In genomic region chr6:95902551-95902950, GRCm38 (mm10) we compare ENCODE assay signal across 28 mouse cellular contexts.
"Had no signal": no experiment of that assay in that cellular context is flagged by ENCODE, and none has a peak within 500 bp of the region (broad histone marks: within the 10 kb centered on the region; RNA-seq: fewer than 3 reads in every experiment).

No protein-coding gene starts in this region.

- H3K9me3 ChIP-seq: embryonic facial prominence, embryonic 10.5 days; embryonic facial prominence, embryonic 12.5 days; embryonic facial prominence, embryonic 13.5 days; embryonic facial prominence, embryonic 15.5 days; forebrain, embryonic 12.5 days; forebrain, embryonic 15.5 days had no signal

- H3K9ac ChIP-seq: embryonic facial prominence, embryonic 12.5 days; embryonic facial prominence, embryonic 13.5 days; embryonic facial prominence, embryonic 15.5 days; forebrain, embryonic 12.5 days; forebrain, embryonic 13.5 days; forebrain, embryonic 15.5 days; forebrain, postnatal 0 days had no signal

- ATAC-seq: forebrain, embryonic 13.5 days; forebrain, embryonic 14.5 days; forebrain, embryonic 15.5 days; forebrain, embryonic 16.5 days; forebrain, postnatal 0 days had no signal

- H3K27me3 ChIP-seq: embryonic facial prominence, embryonic 12.5 days; embryonic facial prominence, embryonic 13.5 days; embryonic facial prominence, embryonic 15.5 days; forebrain, embryonic 12.5 days; forebrain, embryonic 13.5 days; forebrain, embryonic 15.5 days had no signal

- H3K4me1 ChIP-seq: embryonic facial prominence, embryonic 10.5 days; embryonic facial prominence, embryonic 12.5 days; embryonic facial prominence, embryonic 13.5 days; embryonic facial prominence, embryonic 15.5 days; forebrain, embryonic 13.5 days; forebrain, embryonic 15.5 days had no signal

- H3K4me2 ChIP-seq: embryonic facial prominence, embryonic 12.5 days; embryonic facial prominence, embryonic 13.5 days; embryonic facial prominence, embryonic 15.5 days; forebrain, embryonic 12.5 days; forebrain, embryonic 13.5 days; forebrain, embryonic 15.5 days had no signal

- H3K4me3 ChIP-seq: embryonic facial prominence, embryonic 10.5 days; embryonic facial prominence, embryonic 12.5 days; embryonic facial prominence, embryonic 13.5 days; embryonic facial prominence, embryonic 15.5 days; erythroblast, embryonic 14.5 days; forebrain, embryonic 10.5 days; forebrain, embryonic 12.5 days; forebrain, embryonic 13.5 days; forebrain, embryonic 15.5 days; gastrocnemius, adult 2 months had no signal

- H3K36me3 ChIP-seq: embryonic facial prominence, embryonic 10.5 days; embryonic facial prominence, embryonic 12.5 days; embryonic facial prominence, embryonic 13.5 days; embryonic facial prominence, embryonic 15.5 days; forebrain, embryonic 10.5 days; forebrain, embryonic 12.5 days; forebrain, embryonic 15.5 days had no signal

- DNase-seq: cerebellum, adult 2 months; cerebellum, adult 8-10 months; cerebellum, adult 9-10 months; cerebellum, adult 9-11 months; cerebellum, postnatal 10 days; cerebellum, postnatal 14 days; cerebellum, postnatal 25 days; cerebellum, postnatal 36 days; embryo, embryonic 11 days; forebrain, postnatal 0 days; gastrocnemius, adult 2 months; gastrocnemius, postnatal 10 days; gastrocnemius, postnatal 14 days; gastrocnemius, postnatal 25 days; gastrocnemius, postnatal 36 days; heart, adult 11 months; heart, adult 18-20 months had no signal

- H3K27ac ChIP-seq: embryonic facial prominence, embryonic 10.5 days; embryonic facial prominence, embryonic 12.5 days; embryonic facial prominence, embryonic 13.5 days; embryonic facial prominence, embryonic 15.5 days; forebrain, embryonic 10.5 days; forebrain, embryonic 12.5 days; forebrain, embryonic 13.5 days; forebrain, embryonic 15.5 days; gastrocnemius, adult 2 months had no signal
